Mouse (Mus musculus) kidney, adult 2 months (tissue): ENCODE results near the gene Coa4. TPM values are rescaled to one million over a fixed set of nuclear protein-coding genes. Genes with fewer than 3 reads are reported as not detected.

ENCODE experiments used
- DNase-seq: peaks from one replicate; pipeline ENCODE4 v3.0.0; 2021
- H3K27ac ChIP-seq: fragments of 200-500 bp; 2 replicates; pipeline ENCODE4 v1.5.1; 2012; ENCODE audit warnings: low read depth, low read length, control low read depth, inconsistent platforms; ENCODE audit not compliant: insufficient read depth
- H3K27me3 ChIP-seq: fragments of 200-500 bp; replicated peaks from 2 replicates; pipeline ENCODE4 v1.6.1; 2012; ENCODE audit warnings: mild to moderate bottlenecking, moderate library complexity, low read length, inconsistent platforms; ENCODE audit not compliant: control insufficient read depth, insufficient read depth
- H3K36me3 ChIP-seq: fragments of 200-500 bp; 2 replicates; pipeline ENCODE4 v1.6.1; 2012; ENCODE audit warnings: mild to moderate bottlenecking, moderate library complexity, low read length, inconsistent platforms; ENCODE audit not compliant: control insufficient read depth, insufficient read depth
- H3K4me1 ChIP-seq: fragments of 200-500 bp; 2 replicates; pipeline ENCODE4 v1.6.1; 2011; ENCODE audit warnings: low read length; ENCODE audit not compliant: control insufficient read depth, insufficient read depth
- H3K4me3 ChIP-seq: fragments of 200-500 bp; 2 replicates; pipeline ENCODE4 v1.5.1; 2011; ENCODE audit warnings: mild to moderate bottlenecking, low read depth, low read length, control low read depth; ENCODE audit not compliant: insufficient read depth
- CTCF ChIP-seq: fragments of 200-500 bp; conservative IDR thresholded peaks from 2 replicates; pipeline ENCODE4 v1.5.1; 2011; ENCODE audit warnings: low read depth, mild to moderate bottlenecking, control low read depth, low read length, moderate library complexity, mixed read lengths; ENCODE audit not compliant: insufficient read depth, insufficient read length
- POLR2A ChIP-seq: fragments of 200-500 bp; IDR thresholded peaks from one replicate; pipeline ENCODE4 v1.6.1; 2011; ENCODE audit warnings: low read depth, low read length, control low read depth
- WGBS: fragments of 180-500 bp; shearing (Covaris S2); methylation state at CpG from one replicate; pipeline ENCODE4 v1.1.7; 2018; 5-methylcytosine and 5-hydroxymethylcytosine counted together
- polyA plus RNA-seq: library from polyadenylated mRNA; depleted of rRNA; stranded (reverse); fragments of >200 nt; gene quantifications from 2 replicates; pipeline ENCODE4 v1.2.3, GENCODE M21; 2012

Coa4 gene
- polyA plus RNA-seq, 1 experiment = 16.1 TPM

DNA sequence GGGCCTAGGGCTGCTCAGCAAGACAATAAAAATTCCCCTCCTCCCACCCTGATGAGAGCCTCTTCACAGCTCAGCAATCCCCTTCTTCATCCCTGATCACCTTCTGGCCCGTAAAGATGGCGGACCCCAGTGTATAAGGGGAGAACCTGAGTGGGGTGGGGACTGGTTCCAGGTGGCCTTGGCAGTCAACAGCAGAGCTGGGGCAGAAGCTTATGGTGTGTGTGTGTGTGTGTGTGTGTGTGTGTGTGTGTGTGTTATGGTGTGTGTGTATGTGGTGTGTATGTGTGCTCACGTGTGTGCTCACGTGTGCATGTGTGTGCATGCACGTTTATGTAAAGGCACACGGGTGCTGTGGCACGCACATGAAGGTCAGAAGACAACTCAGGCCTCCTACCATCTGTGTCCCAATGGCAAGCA is 42.4 kb upstream of the Coa4 start:
- Histone ChIP-seq H3K27ac (peak overlapping the region; percentile 59), H3K36me3 (no peaks in the 10 kb centered on the region), H3K4me3 (peak overlapping the region; percentile 57), H3K4me1 (no peaks in the 10 kb centered on the region; the same call in 1 of the 2 replicates), H3K27me3 (no peaks in the 10 kb centered on the region)
- no peak for DNase-seq
- TF ChIP-seq POLR2A = no peak
- TF ChIP-seq CTCF = no peak
- 69% methylated on average over 7 of the region's 7 CpGs for WGBS

GRCm38 (mm10) chr7:100495042-100495441 is 41.8 kb upstream of the Coa4 start:
- Histone ChIP-seq H3K4me1 (no peaks in the 10 kb centered on the region; the same call in 1 of the 2 replicates), H3K27ac (peak overlapping the region; percentile 58), H3K27me3 (no peaks in the 10 kb centered on the region), H3K4me3 (peak overlapping the region; percentile 29), H3K36me3 (no peaks in the 10 kb centered on the region)
- peak; percentile 47 for DNase-seq
- WGBS = 34% methylated on average over 8 of the region's 8 CpGs
- TF ChIP-seq CTCF = no peak
- TF ChIP-seq POLR2A = no peak

- Histone ChIP-seq H3K27me3 (no peaks in the 10 kb centered on the region), H3K36me3 (no peaks in the 10 kb centered on the region), H3K4me3 (peak overlapping the region; percentile 29), H3K27ac (peak overlapping the region; percentile 62), H3K4me1 (no peaks in the 10 kb centered on the region; the same call in 1 of the 2 replicates)
- TF ChIP-seq POLR2A = no peak
- 0 out of 2 replicates have a peak, but pooled peaks have one; percentile 0 for TF ChIP-seq CTCF
- peak; percentile 73 for DNase-seq
- 35% methylated on average over 11 of the region's 11 CpGs for whole genome bisulfite sequencing
Observed at GRCm38 (mm10) chr7:100495581-100496251, 41.2 kb upstream of the Coa4 start.

GRCm38 (mm10) chr7:100496371-100496770 is 40.5 kb upstream of the Coa4 start:
- Histone ChIP-seq H3K4me3 (peak overlapping the region; percentile 17; the same call in 1 of the 2 replicates), H3K27me3 (no peaks in the 10 kb centered on the region), H3K36me3 (no peaks in the 10 kb centered on the region), H3K27ac (peak overlapping the region; percentile 62), H3K4me1 (no peaks in the 10 kb centered on the region; the same call in 1 of the 2 replicates)
- TF ChIP-seq CTCF = no peak
- no peak for TF ChIP-seq POLR2A
- no peak for DNase-seq
- WGBS = 65% methylated on average over 6 of the region's 6 CpGs

GRCm38 (mm10) chr7:100496791-100497190 is 40.1 kb upstream of the Coa4 start:
- Histone ChIP-seq H3K4me1 (no peaks in the 10 kb centered on the region; the same call in 1 of the 2 replicates), H3K4me3 (no peak overlapping the region), H3K27ac (no peak overlapping the region), H3K36me3 (no peaks in the 10 kb centered on the region), H3K27me3 (no peaks in the 10 kb centered on the region)
- WGBS = 98% methylated on average over 9 of the region's 9 CpGs
- TF ChIP-seq CTCF (no peak), POLR2A (no peak)
- no peak for DNase-seq

GRCm38 (mm10) chr7:100497402-100497801 is 39.5 kb upstream of the Coa4 start:
- Histone ChIP-seq H3K27ac (no peak overlapping the region), H3K36me3 (no peaks in the 10 kb centered on the region), H3K27me3 (no peaks in the 10 kb centered on the region), H3K4me1 (no peaks in the 10 kb centered on the region; the same call in 1 of the 2 replicates), H3K4me3 (no peak overlapping the region)
- WGBS = 77% methylated on average over 4 of the region's 4 CpGs
- DNase-seq = no peak
- no peak for TF ChIP-seq CTCF
- no peak for TF ChIP-seq POLR2A

DNA sequence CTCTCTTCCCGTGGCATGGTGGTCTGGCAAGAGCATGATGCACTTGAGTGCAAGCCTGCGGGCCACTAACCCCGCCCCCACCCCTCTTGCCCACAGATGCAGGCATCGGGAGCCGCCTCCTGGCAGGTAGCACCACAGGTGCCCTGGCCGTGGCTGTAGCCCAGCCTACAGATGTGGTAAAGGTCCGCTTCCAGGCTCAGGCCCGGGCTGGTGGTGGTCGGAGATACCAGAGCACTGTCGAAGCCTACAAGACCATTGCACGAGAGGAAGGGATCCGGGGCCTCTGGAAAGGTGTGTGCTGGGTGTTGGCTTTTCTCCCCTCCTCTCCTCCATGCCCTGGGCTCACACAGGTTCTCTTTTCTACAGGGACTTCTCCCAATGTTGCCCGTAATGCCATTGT is 38.9 kb upstream of the Coa4 start:
- WGBS = 91% methylated on average over 13 of the region's 13 CpGs
- Histone ChIP-seq H3K27ac (no peak overlapping the region), H3K27me3 (no peaks in the 10 kb centered on the region), H3K4me3 (no peak overlapping the region), H3K36me3 (no peaks in the 10 kb centered on the region), H3K4me1 (no peaks in the 10 kb centered on the region; the same call in 1 of the 2 replicates)
- DNase-seq = no peak
- TF ChIP-seq POLR2A (no peak), CTCF (no peak)
